Mouse (Mus musculus): ENCODE measurements around the gene Ifng. TPM values are rescaled to one million over a fixed set of nuclear protein-coding genes. Genes with fewer than 3 reads are reported as not detected.

The Ifng gene
- polyA plus RNA-seq, 1 experiment from 2014 or later, result not detected

DNA sequence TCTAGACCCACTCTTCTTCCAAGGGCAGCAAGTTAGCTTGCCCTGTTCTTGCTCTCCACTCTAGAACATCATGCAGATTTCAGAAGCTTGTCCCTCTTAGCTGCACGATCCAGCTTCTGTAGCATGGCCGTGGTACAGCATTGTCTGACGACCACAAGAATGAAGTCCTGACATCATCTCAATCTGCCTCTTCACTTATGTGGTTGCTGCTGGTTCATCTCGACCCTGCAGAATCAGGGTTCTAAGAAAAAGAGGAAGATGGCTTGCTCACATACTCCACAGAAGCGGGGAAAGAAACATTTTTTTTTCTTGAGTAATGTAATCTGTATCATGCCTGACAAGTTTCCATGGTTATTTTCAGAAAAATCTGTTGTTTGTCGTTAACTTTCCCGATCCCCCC, 39.9 kb downstream of the Ifng start:
- Histone ChIP-seq H3K9ac (no peak overlapping the region), H3K27me3 (replicated peaks) (no peaks in the 10 kb centered on the region), H3K9me3 (replicated peaks) (no peaks in the 10 kb centered on the region; the same call in 1 of the 2 replicates), H3K36me3 (no peaks in the 10 kb centered on the region), H3K4me1 (replicated peaks) (no peaks in the 10 kb centered on the region), H3K27ac (ENCODE audit: poor library complexity, severe bottlenecking) (no peak overlapping the region), H3K4me2 (no peak overlapping the region), H3K4me3 (no peak overlapping the region)
- 79% methylated on average over 7 of the region's 7 CpGs for WGBS
- no peak for ATAC-seq (ENCODE audit: insufficient number of reproducible peaks, low FRiP score)

DNA sequence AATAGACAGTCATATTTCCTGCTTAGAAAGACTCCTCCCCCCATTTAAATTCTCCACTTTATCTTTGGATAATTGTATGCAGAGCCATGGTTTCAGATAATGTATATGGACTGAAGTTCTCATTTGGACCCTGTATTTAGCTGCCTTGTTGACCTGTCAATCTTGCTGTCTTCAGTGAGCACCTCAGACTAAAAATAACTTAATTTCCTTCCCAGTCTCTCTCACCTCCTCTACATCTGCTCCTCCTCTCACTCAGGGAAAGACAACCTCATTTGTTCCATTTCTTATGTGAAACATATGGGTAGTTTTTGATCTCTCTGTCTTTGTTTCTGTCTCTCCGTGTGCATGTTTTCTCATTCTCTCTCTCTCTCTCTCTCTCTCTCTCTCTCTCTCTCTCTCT, 53.3 kb downstream of the Ifng start:
- Histone ChIP-seq H3K9ac (no peak overlapping the region), H3K9me3 (replicated peaks) (no peaks in the 10 kb centered on the region), H3K27ac (ENCODE audit: poor library complexity, severe bottlenecking) (no peak overlapping the region), H3K4me1 (replicated peaks) (no peaks in the 10 kb centered on the region), H3K27me3 (replicated peaks) (no peaks in the 10 kb centered on the region), H3K4me3 (no peak overlapping the region), H3K4me2 (no peak overlapping the region), H3K36me3 (no peaks in the 10 kb centered on the region)
- no peak for ATAC-seq (ENCODE audit: insufficient number of reproducible peaks, low FRiP score)
- whole genome bisulfite sequencing, result 73% methylated on average over 1 of the region's 1 CpGs

DNA sequence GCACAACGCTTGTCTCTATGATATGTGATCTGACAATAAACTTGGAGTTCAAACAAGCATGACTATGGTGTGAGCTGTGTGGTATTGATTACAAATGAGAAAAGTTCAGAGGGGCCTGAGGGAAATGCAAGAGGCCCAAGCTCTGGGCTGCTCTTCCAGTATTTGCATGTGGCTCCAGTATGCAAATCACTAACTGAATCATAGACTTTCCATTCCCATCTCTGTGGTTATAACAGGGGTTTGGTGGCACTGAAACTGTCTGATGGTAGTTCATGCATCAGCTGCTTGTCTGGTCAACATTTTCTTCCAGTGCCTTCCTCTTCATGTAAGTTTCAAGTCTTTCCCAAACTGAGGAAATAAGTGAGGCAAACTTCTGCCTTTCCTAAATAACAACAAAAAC, 54.5 kb downstream of the Ifng start:
- Histone ChIP-seq H3K4me3 (no peak overlapping the region), H3K9me3 (replicated peaks) (no peaks in the 10 kb centered on the region), H3K27me3 (replicated peaks) (no peaks in the 10 kb centered on the region), H3K4me2 (no peak overlapping the region), H3K4me1 (replicated peaks) (no peaks in the 10 kb centered on the region), H3K36me3 (no peaks in the 10 kb centered on the region), H3K27ac (ENCODE audit: poor library complexity, severe bottlenecking) (no peak overlapping the region), H3K9ac (no peak overlapping the region)
- 92% methylated on average over 1 of the region's 1 CpGs for WGBS
- ATAC-seq (ENCODE audit: insufficient number of reproducible peaks, low FRiP score), result no peak

Other genes starting within 250 kb of the Ifng start
- not detected in 2 replicates for gene Il22, start 236.1 kb upstream of the Ifng start, polyA plus RNA-seq (2016; fragmentation: Nextera tagmentation; extraction: Ambion mirVana)
- gene Gm32717, start 200.3 kb upstream of the Ifng start, polyA plus RNA-seq (2016; fragmentation: Nextera tagmentation; extraction: Ambion mirVana), result not detected in 2 replicates
- not detected in 2 replicates for gene Gm32802, start 182.4 kb upstream of the Ifng start, polyA plus RNA-seq (2016; fragmentation: Nextera tagmentation; extraction: Ambion mirVana)
- gene Iltifb, start 146.0 kb upstream of the Ifng start, polyA plus RNA-seq (2016; fragmentation: Nextera tagmentation; extraction: Ambion mirVana), result not detected in 2 replicates
- gene Gm9040, start 114.1 kb upstream of the Ifng start, polyA plus RNA-seq (2016; fragmentation: Nextera tagmentation; extraction: Ambion mirVana), result not detected in 2 replicates
- gene Gm9044, start 108.6 kb upstream of the Ifng start, polyA plus RNA-seq (2016; fragmentation: Nextera tagmentation; extraction: Ambion mirVana), result not detected in 2 replicates
- gene Gm9045, start 103.2 kb upstream of the Ifng start, polyA plus RNA-seq (2016; fragmentation: Nextera tagmentation; extraction: Ambion mirVana), result not detected in 2 replicates
- gene Gm9046, start 97.8 kb upstream of the Ifng start, polyA plus RNA-seq (2016; fragmentation: Nextera tagmentation; extraction: Ambion mirVana), result not detected in 2 replicates
- gene Gm9048, start 92.4 kb upstream of the Ifng start, polyA plus RNA-seq (2016; fragmentation: Nextera tagmentation; extraction: Ambion mirVana), result not detected in 2 replicates
- not detected in 2 replicates for gene Gm9049, start 86.9 kb upstream of the Ifng start, polyA plus RNA-seq (2016; fragmentation: Nextera tagmentation; extraction: Ambion mirVana)